Mouse (Mus musculus): Measurements from ENCODE around the gene Plcb4. TPM values are rescaled to one million over a fixed set of nuclear protein-coding genes. Genes with fewer than 3 reads are reported as not detected.

The Plcb4 gene
- 6.9 and 7.4 TPM in 2 replicates for polyA plus RNA-seq (2015; fragmentation: Nextera tagmentation; extraction: Ambion mirVana)

- peak; percentile 91 for ATAC-seq
- no peaks in the 10 kb centered on the region for H3K27me3 ChIP-seq (replicated peaks; ENCODE audit: control insufficient read depth, insufficient read depth, low read length)
- H3K4me2 ChIP-seq (ENCODE audit: low read depth, low read length) = peak within 1 kb of the TSS; percentile 90
- H3K27ac ChIP-seq (ENCODE audit: low read length) = peak within 1 kb of the TSS; percentile 86
- no peaks in the 10 kb centered on the region for H3K9me3 ChIP-seq (ENCODE audit: control insufficient read depth, low read length)
- H3K4me3 ChIP-seq (ENCODE audit: low read length) = peak within 1 kb of the TSS; percentile 83
- 1% methylated on average over 67 of the region's 71 CpGs for WGBS
- no peaks in the 10 kb centered on the region for H3K36me3 ChIP-seq (ENCODE audit: control insufficient read depth, insufficient read depth, low read length)
- H3K4me1 ChIP-seq (ENCODE audit: control insufficient read depth, insufficient read depth, low read length) = no peaks in the 10 kb centered on the region; the same call in 1 of the 2 replicates
- H3K9ac ChIP-seq (ENCODE audit: low read depth, low read length) = peak within 1 kb of the TSS; percentile 87
These were observed at the start of gene Plcb4 for GRCm38 (mm10) chr2:135658486-135659390. TSS of gene Plcb4 (plus strand) at chr2:135659011.

- H3K27me3 ChIP-seq (replicated peaks; ENCODE audit: control insufficient read depth, insufficient read depth, low read length) = no peaks in the 10 kb centered on the region
- ATAC-seq = no peak
- no peak overlapping the region for H3K4me2 ChIP-seq (ENCODE audit: low read depth, low read length)
- no peaks in the 10 kb centered on the region for H3K9me3 ChIP-seq (ENCODE audit: control insufficient read depth, low read length)
- H3K27ac ChIP-seq (ENCODE audit: low read length) = no peak overlapping the region
- WGBS = 38% methylated on average over 4 of the region's 4 CpGs
- no peak overlapping the region for H3K4me3 ChIP-seq (ENCODE audit: low read length)
- no peaks in the 10 kb centered on the region for H3K36me3 ChIP-seq (ENCODE audit: control insufficient read depth, insufficient read depth, low read length)
- H3K4me1 ChIP-seq (ENCODE audit: control insufficient read depth, insufficient read depth, low read length) = no peaks in the 10 kb centered on the region
- no peak overlapping the region for H3K9ac ChIP-seq (ENCODE audit: low read depth, low read length)
These were observed 44.1 kb upstream of the Plcb4 start for GRCm38 (mm10) chr2:135614651-135615261.

GRCm38 (mm10) chr2:135616090-135616489 is 42.7 kb upstream of the Plcb4 start:
- Histone ChIP-seq H3K27ac (ENCODE audit: low read length) (no peak overlapping the region), H3K4me3 (ENCODE audit: low read length) (no peak overlapping the region), H3K9ac (ENCODE audit: low read depth, low read length) (no peak overlapping the region), H3K27me3 (replicated peaks; ENCODE audit: control insufficient read depth, insufficient read depth, low read length) (no peaks in the 10 kb centered on the region), H3K4me2 (ENCODE audit: low read depth, low read length) (no peak overlapping the region), H3K9me3 (ENCODE audit: control insufficient read depth, low read length) (no peaks in the 10 kb centered on the region), H3K4me1 (ENCODE audit: control insufficient read depth, insufficient read depth, low read length) (no peaks in the 10 kb centered on the region), H3K36me3 (ENCODE audit: control insufficient read depth, insufficient read depth, low read length) (no peaks in the 10 kb centered on the region)
- no peak for ATAC-seq
- 86% methylated on average over 1 of the region's 1 CpGs for WGBS

GRCm38 (mm10) chr2:135618551-135618950 is 40.3 kb upstream of the Plcb4 start:
- Histone ChIP-seq H3K27ac (ENCODE audit: low read length) (no peak overlapping the region), H3K4me3 (ENCODE audit: low read length) (no peak overlapping the region)
- ATAC-seq = no peak

GRCm38 (mm10) chr2:135619956-135620355 is 38.9 kb upstream of the Plcb4 start:
- no peak for ATAC-seq
- Histone ChIP-seq H3K27ac (ENCODE audit: low read length) (no peak overlapping the region), H3K27me3 (replicated peaks; ENCODE audit: control insufficient read depth, insufficient read depth, low read length) (no peaks in the 10 kb centered on the region), H3K9me3 (ENCODE audit: control insufficient read depth, low read length) (no peaks in the 10 kb centered on the region), H3K4me3 (ENCODE audit: low read length) (no peak overlapping the region), H3K9ac (ENCODE audit: low read depth, low read length) (no peak overlapping the region), H3K36me3 (ENCODE audit: control insufficient read depth, insufficient read depth, low read length) (no peaks in the 10 kb centered on the region), H3K4me2 (ENCODE audit: low read depth, low read length) (no peak overlapping the region), H3K4me1 (ENCODE audit: control insufficient read depth, insufficient read depth, low read length) (no peaks in the 10 kb centered on the region)
- WGBS = 39% methylated on average over 2 of the region's 2 CpGs

More at GRCm38 (mm10) chr2:135618551-135618950, 40.3 kb upstream of the Plcb4 start:
- Histone ChIP-seq H3K4me1 (ENCODE audit: control insufficient read depth, insufficient read depth, low read length) (no peaks in the 10 kb centered on the region), H3K36me3 (ENCODE audit: control insufficient read depth, insufficient read depth, low read length) (no peaks in the 10 kb centered on the region), H3K4me2 (ENCODE audit: low read depth, low read length) (no peak overlapping the region), H3K9ac (ENCODE audit: low read depth, low read length) (no peak overlapping the region), H3K27me3 (replicated peaks; ENCODE audit: control insufficient read depth, insufficient read depth, low read length) (no peaks in the 10 kb centered on the region), H3K9me3 (ENCODE audit: control insufficient read depth, low read length) (no peaks in the 10 kb centered on the region)

GRCm38 (mm10) chr2:135627821-135628220 is 31.0 kb upstream of the Plcb4 start:
- no peaks in the 10 kb centered on the region for H3K36me3 ChIP-seq (ENCODE audit: control insufficient read depth, insufficient read depth, low read length)
- H3K4me3 ChIP-seq (ENCODE audit: low read length) = no peak overlapping the region
- no peaks in the 10 kb centered on the region for H3K4me1 ChIP-seq (ENCODE audit: control insufficient read depth, insufficient read depth, low read length)
- H3K9ac ChIP-seq (ENCODE audit: low read depth, low read length) = no peak overlapping the region
- no peak overlapping the region for H3K4me2 ChIP-seq (ENCODE audit: low read depth, low read length)
- H3K27ac ChIP-seq (ENCODE audit: low read length) = no peak overlapping the region
- H3K27me3 ChIP-seq (replicated peaks; ENCODE audit: control insufficient read depth, insufficient read depth, low read length) = no peaks in the 10 kb centered on the region
- no peak for ATAC-seq
- 79% methylated on average over 2 of the region's 2 CpGs for WGBS
- H3K9me3 ChIP-seq (ENCODE audit: control insufficient read depth, low read length) = no peaks in the 10 kb centered on the region

GRCm38 (mm10) chr2:135637227-135637626 is 21.6 kb upstream of the Plcb4 start:
- 73% methylated on average over 2 of the region's 2 CpGs for WGBS
- no peaks in the 10 kb centered on the region for H3K9me3 ChIP-seq (ENCODE audit: control insufficient read depth, low read length)
- H3K4me1 ChIP-seq (ENCODE audit: control insufficient read depth, insufficient read depth, low read length) = no peaks in the 10 kb centered on the region
- H3K27ac ChIP-seq (ENCODE audit: low read length) = no peak overlapping the region
- H3K27me3 ChIP-seq (replicated peaks; ENCODE audit: control insufficient read depth, insufficient read depth, low read length) = no peaks in the 10 kb centered on the region
- no peak overlapping the region for H3K4me3 ChIP-seq (ENCODE audit: low read length)
- no peak overlapping the region for H3K9ac ChIP-seq (ENCODE audit: low read depth, low read length)
- H3K36me3 ChIP-seq (ENCODE audit: control insufficient read depth, insufficient read depth, low read length) = no peaks in the 10 kb centered on the region
- no peak overlapping the region for H3K4me2 ChIP-seq (ENCODE audit: low read depth, low read length)
- ATAC-seq = no peak

GRCm38 (mm10) chr2:135641002-135641401 is 17.8 kb upstream of the Plcb4 start:
- WGBS = 76% methylated on average over 1 of the region's 1 CpGs
- no peak overlapping the region for H3K4me2 ChIP-seq (ENCODE audit: low read depth, low read length)
- H3K27ac ChIP-seq (ENCODE audit: low read length) = no peak overlapping the region
- no peak overlapping the region for H3K9ac ChIP-seq (ENCODE audit: low read depth, low read length)
- 0 out of 2 replicates have a peak, but pooled peaks cover 4% of the 10 kb centered on the region for H3K9me3 ChIP-seq (ENCODE audit: control insufficient read depth, low read length)
- H3K4me3 ChIP-seq (ENCODE audit: low read length) = no peak overlapping the region
- ATAC-seq = no peak
- H3K4me1 ChIP-seq (ENCODE audit: control insufficient read depth, insufficient read depth, low read length) = no peaks in the 10 kb centered on the region
- no peaks in the 10 kb centered on the region for H3K27me3 ChIP-seq (replicated peaks; ENCODE audit: control insufficient read depth, insufficient read depth, low read length)
- H3K36me3 ChIP-seq (ENCODE audit: control insufficient read depth, insufficient read depth, low read length) = no peaks in the 10 kb centered on the region

- H3K27me3 ChIP-seq (replicated peaks; ENCODE audit: control insufficient read depth, insufficient read depth, low read length) = no peaks in the 10 kb centered on the region
- H3K9ac ChIP-seq (ENCODE audit: low read depth, low read length) = no peak overlapping the region
- 65% methylated on average over 2 of the region's 2 CpGs for WGBS
- H3K36me3 ChIP-seq (ENCODE audit: control insufficient read depth, insufficient read depth, low read length) = no peaks in the 10 kb centered on the region
- no peaks in the 10 kb centered on the region for H3K4me1 ChIP-seq (ENCODE audit: control insufficient read depth, insufficient read depth, low read length)
- no peak overlapping the region for H3K27ac ChIP-seq (ENCODE audit: low read length)
- H3K4me2 ChIP-seq (ENCODE audit: low read depth, low read length) = no peak overlapping the region
- no peak overlapping the region for H3K4me3 ChIP-seq (ENCODE audit: low read length)
- ATAC-seq = no peak
- 0 out of 2 replicates have a peak, but pooled peaks cover 4% of the 10 kb centered on the region for H3K9me3 ChIP-seq (ENCODE audit: control insufficient read depth, low read length)
These were observed 17.2 kb upstream of the Plcb4 start for GRCm38 (mm10) chr2:135641636-135642035.
